Mouse (Mus musculus): ENCODE data around the gene Lypd5. TPM values are rescaled to one million over a fixed set of nuclear protein-coding genes. Genes with fewer than 3 reads are reported as not detected.

The Lypd5 gene
- polyA plus RNA-seq, 1 experiment from 2014 or later: not detected

DNA sequence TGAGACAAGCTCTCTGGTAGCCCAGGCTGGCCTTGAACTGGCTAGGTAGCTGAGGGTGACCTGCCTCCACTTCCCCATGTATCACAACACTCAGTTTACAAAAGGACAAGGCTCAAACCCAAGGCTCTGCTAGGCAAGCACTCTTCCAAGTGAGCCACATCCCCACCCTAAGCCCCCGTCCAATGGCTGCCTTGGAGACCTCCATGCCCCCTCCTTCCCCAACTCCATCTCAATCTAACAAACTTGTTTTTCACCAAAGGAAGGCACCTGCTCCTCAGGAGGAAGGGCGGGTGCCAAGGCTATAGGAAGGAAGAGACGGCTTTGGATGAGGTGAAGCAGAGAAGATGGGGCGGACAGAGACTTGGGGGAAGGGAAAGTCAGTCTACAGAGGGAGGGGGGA, 23.8 kb downstream of the Lypd5 start:
- Histone ChIP-seq H3K27me3 (0 out of 2 replicates have a peak, but pooled peaks cover 5% of the 10 kb centered on the region), H3K4me3 (replicated peaks) (peak overlapping the region; percentile 96), H3K27ac (peak overlapping the region; percentile 100), H3K9ac (peak overlapping the region; percentile 100), H3K4me2 (peak overlapping the region; percentile 98), H3K36me3 (peaks cover 48% of the 10 kb centered on the region), H3K4me1 (replicated peaks) (peaks cover 74% of the 10 kb centered on the region), H3K9me3 (replicated peaks) (no peaks in the 10 kb centered on the region)
- 12% methylated on average over 4 of the region's 4 CpGs for WGBS (ENCODE audit: insufficient replicate concordance)
- DNase-seq (no peak), ATAC-seq (ENCODE audit: low read depth) (no peak)

DNA sequence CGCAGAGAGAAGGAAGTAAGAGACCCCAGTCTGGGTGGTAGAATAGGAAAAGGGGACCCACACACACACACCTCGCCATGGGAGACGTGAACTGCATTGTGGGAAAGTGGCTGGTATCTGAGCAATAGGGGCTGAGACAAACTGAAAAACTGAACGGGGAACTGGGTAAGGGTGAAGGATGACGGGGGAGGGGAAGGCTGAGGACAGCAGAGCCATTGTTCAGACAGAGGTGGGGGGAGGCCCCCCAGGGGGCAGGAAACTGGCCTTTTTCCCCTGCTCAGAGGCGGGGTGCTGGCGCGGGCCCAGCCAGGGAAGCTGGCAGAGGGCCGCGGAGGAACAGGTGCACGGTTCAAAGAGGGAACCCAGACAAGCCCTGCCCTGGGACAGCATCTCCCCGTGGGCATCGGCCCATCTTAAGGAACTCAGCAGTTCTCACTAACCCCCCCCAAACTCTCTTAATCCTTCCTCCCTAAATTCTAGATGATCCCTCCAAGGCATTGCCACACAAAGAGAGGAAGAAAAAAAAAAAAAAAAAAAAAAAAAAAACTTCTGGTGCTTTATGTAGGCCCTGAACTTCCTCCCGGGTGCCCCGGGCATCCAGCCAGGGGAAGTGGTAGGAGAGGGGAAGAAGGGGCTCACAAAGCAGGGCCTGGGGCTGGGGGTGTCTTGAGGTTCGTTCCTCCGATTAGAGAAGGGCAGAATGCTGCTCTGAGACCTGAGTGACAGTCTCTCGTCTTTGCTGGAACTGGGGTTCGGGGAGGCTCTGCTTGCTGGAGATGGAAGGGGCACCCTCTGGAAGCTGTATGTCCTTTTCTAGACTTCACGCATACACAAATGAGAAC, 24.8 kb downstream of the Lypd5 start:
- Histone ChIP-seq H3K36me3 (peaks cover 57% of the 10 kb centered on the region), H3K9ac (peak overlapping the region; percentile 100), H3K9me3 (replicated peaks) (no peaks in the 10 kb centered on the region), H3K4me1 (replicated peaks) (peaks cover 74% of the 10 kb centered on the region), H3K4me3 (replicated peaks) (peak overlapping the region; percentile 96), H3K4me2 (peak overlapping the region; percentile 98), H3K27me3 (0 out of 2 replicates have a peak, but pooled peaks cover 5% of the 10 kb centered on the region), H3K27ac (peak overlapping the region; percentile 100)
- DNase-seq (no peak), ATAC-seq (ENCODE audit: low read depth) (no peak)
- WGBS (ENCODE audit: insufficient replicate concordance): 19% methylated on average over 20 of the region's 20 CpGs

DNA sequence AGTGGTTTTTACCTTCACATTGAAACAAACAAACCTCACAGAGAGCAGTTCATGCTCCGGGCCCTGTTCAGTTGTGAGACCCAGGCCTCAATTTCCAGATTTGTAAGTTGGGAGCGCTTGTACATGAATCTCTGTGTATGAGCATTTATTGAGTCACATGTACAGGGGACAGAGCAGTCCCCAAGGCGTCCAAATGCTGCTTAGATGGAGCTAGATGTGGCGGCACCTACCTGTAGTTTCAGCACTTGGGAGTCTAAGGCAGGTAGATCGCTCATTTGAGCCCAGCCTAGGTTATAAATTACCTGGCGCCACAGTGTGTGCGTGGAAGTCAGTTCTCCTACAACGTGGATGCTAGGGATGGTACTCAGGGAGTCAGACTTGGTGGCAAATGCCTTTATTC, 27.5 kb downstream of the Lypd5 start:
- Histone ChIP-seq H3K4me2 (peak overlapping the region; percentile 98), H3K4me1 (replicated peaks) (peaks cover 91% of the 10 kb centered on the region), H3K27ac (peak overlapping the region; percentile 100), H3K9me3 (replicated peaks) (no peaks in the 10 kb centered on the region), H3K9ac (peak overlapping the region; percentile 100), H3K4me3 (replicated peaks) (peak overlapping the region; percentile 68), H3K36me3 (peaks cover 84% of the 10 kb centered on the region), H3K27me3 (0 out of 2 replicates have a peak, but pooled peaks cover 5% of the 10 kb centered on the region)
- DNase-seq (no peak), ATAC-seq (ENCODE audit: low read depth) (no peak)
- WGBS (ENCODE audit: insufficient replicate concordance): 56% methylated on average over 8 of the region's 8 CpGs

DNA sequence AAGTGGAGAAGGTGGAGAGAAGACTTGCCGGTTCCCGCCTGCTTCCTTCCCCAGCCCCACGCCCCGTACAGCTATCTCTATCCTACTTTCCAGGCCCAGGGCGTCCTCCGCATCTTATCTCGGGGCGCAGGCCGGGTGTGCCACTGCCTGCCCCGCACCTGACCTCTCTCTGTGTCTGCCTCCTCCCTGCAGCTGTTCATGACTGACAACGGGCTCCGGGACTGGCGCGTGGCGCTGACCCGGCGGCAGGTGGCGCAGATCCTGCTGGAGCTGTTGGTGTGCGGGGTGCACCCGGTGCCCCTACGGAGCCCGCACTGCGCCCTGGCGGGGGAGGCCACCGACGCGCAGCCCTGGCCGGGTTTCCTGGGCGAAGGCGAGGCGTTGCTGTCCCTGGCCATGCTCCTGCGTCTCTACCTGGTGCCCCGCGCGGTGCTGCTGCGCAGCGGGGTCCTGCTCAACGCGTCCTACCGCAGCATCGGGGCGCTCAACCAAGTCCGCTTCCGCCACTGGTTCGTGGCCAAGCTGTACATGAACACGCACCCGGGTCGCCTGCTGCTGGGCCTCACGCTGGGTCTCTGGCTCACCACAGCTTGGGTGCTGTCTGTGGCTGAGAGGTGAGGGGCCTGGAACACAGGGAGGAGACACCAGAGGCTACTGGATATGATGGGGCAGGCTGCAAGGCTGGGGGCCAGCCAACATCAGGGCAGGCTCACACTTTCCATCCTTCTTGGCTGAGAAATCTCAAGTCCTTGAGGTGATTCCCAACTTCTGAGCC, 28.3 kb downstream of the Lypd5 start:
- Histone ChIP-seq H3K4me1 (replicated peaks) (peaks cover 99% of the 10 kb centered on the region), H3K36me3 (peaks cover 93% of the 10 kb centered on the region), H3K27ac (peak overlapping the region; percentile 100), H3K27me3 (0 out of 2 replicates have a peak, but pooled peaks cover 5% of the 10 kb centered on the region), H3K9me3 (replicated peaks) (no peaks in the 10 kb centered on the region), H3K4me2 (peak overlapping the region; percentile 98), H3K9ac (peak overlapping the region; percentile 100), H3K4me3 (replicated peaks) (peak overlapping the region; percentile 68)
- 5% methylated on average over 49 of the region's 49 CpGs for WGBS (ENCODE audit: insufficient replicate concordance)
- DNase-seq (peak; percentile 98), ATAC-seq (ENCODE audit: low read depth) (peak; percentile 96)

DNA sequence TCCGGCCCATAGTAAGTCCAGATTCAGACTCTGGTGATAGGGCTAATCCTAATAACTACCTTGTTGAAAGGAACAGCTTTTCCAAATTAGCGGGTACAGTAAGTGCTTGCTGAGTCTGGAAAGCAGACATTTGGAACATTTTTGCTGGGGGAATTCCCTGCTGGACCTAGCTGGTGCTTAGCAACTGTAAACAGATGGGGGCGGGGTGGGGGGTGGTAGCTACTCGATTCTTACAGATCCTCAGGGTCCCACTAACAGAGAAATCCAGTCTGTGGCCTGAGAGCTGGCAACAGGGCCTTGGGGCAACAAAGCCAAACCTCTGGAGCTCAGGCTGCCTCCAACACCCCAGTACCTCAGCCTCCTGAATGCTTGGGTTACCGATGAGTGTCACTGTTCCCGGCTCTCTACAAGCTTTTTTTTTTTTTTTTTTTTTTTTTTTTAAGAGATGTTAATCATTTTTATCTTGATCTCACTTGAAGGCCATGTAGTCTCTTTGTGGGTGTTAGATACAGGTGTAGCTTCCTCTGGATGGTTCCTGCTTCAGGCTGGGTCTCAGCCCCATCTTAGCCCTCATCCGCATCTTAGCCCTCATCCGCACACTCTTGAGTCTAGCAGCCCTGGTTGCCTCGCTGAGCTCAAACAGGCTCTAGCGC, 29.2 kb downstream of the Lypd5 start:
- Histone ChIP-seq H3K9ac (peak overlapping the region; percentile 98), H3K4me1 (replicated peaks) (peaks cover 99% of the 10 kb centered on the region), H3K4me3 (replicated peaks) (peak overlapping the region; percentile 68), H3K4me2 (peak overlapping the region; percentile 98), H3K27me3 (0 out of 2 replicates have a peak, but pooled peaks cover 5% of the 10 kb centered on the region), H3K36me3 (peaks cover 95% of the 10 kb centered on the region), H3K9me3 (replicated peaks) (no peaks in the 10 kb centered on the region), H3K27ac (peak overlapping the region; percentile 100)
- WGBS (ENCODE audit: insufficient replicate concordance): 65% methylated on average over 10 of the region's 10 CpGs
- no peak for ATAC-seq (ENCODE audit: low read depth)
- DNase-seq: no peak

DNA sequence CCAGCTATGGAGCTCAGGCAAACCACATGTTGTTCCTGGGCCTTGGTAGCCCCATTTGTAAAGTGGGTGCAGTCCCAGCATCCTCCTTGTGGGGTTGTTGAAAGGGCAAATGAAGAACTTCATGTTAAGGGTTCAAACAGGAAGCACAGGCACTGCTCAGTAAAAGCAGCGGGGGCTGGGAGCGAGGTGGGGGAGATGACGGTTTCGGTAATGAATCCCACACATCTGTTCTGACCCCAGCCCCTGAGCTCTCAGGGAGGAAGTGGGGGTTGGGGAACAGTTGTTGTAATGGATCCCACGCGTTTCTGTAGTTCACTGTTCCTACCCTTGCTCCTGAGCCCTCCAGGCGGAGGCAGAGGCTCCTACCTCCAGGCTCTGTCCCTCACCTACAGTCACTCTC, 30.9 kb downstream of the Lypd5 start:
- Histone ChIP-seq H3K4me3 (replicated peaks) (peak overlapping the region; percentile 6; the same call in 1 of the 2 replicates), H3K9me3 (replicated peaks) (no peaks in the 10 kb centered on the region), H3K4me1 (replicated peaks) (peaks cover 99% of the 10 kb centered on the region), H3K9ac (peak overlapping the region; percentile 98), H3K4me2 (peak overlapping the region; percentile 98), H3K27me3 (0 out of 2 replicates have a peak, but pooled peaks cover 5% of the 10 kb centered on the region), H3K27ac (peak overlapping the region; percentile 100), H3K36me3 (peaks cover 96% of the 10 kb centered on the region)
- ATAC-seq (ENCODE audit: low read depth) (no peak), DNase-seq (no peak)
- 64% methylated on average over 7 of the region's 7 CpGs for WGBS (ENCODE audit: insufficient replicate concordance)

DNA sequence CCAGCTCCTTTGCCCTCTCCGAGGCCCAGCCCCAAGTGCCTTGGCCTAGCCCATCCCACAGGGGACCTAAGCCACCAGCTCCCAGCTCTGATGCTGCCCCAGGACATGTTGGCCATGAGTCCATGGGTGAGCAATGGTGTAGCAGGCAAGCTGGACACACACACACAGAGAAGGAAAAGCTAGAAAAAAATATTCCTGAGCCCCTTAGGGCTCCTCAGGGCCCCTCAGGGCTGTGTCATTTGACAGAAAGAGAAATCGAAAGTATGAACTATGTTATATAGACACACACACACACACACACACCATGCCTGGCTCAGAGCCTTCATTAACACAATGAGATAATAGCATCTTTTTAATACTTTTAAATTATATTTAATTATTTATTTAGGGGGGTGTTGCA, 31.4 kb downstream of the Lypd5 start:
- H3K27me3 ChIP-seq: 0 out of 2 replicates have a peak, but pooled peaks cover 5% of the 10 kb centered on the region
- H3K9ac ChIP-seq: peak overlapping the region; percentile 98
- peak overlapping the region; percentile 98; the same call in 1 of the 2 replicates for H3K4me2 ChIP-seq
- no peak overlapping the region for H3K4me3 ChIP-seq (replicated peaks)
- H3K36me3 ChIP-seq: peaks cover 96% of the 10 kb centered on the region
- peaks cover 99% of the 10 kb centered on the region for H3K4me1 ChIP-seq (replicated peaks)
- peak overlapping the region; percentile 100 for H3K27ac ChIP-seq
- WGBS (ENCODE audit: insufficient replicate concordance): 68% methylated on average over 2 of the region's 2 CpGs
- DNase-seq (no peak), ATAC-seq (ENCODE audit: low read depth) (no peak)
- no peaks in the 10 kb centered on the region for H3K9me3 ChIP-seq (replicated peaks)

DNA sequence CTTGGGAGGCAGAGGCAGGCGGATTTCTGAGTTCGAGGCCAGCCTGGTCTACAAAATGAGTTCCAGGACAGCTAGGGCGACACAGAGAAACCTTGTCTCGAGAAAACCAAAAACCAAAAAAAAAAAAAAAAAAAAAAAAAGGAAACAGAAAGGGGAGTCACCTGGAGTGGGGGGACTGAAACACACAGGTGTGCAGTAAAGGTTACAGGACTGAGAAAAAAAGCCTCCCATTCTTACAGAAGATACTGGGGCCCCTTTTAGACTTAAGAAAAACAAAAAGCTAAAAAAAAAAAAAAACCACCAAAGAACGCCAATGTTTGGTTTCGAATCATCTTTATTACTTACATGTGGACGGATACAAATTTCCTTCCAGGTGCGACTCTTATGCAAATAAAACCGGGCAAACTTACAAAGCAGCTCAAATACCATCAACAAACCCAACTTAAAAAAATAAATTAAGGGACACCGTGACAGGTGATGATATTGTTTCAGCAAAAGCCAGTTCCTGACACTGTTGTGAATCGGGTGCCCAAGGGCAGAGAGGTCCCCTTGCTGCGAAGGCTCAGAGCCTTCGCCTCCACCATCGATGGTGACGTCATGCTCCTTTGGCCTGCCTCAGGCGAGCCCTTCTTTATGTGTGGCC, 33.9 kb downstream of the Lypd5 start:
- H3K9ac ChIP-seq: peak overlapping the region; percentile 66
- 81% methylated on average over 16 of the region's 16 CpGs for WGBS (ENCODE audit: insufficient replicate concordance)
- no peaks in the 10 kb centered on the region for H3K9me3 ChIP-seq (replicated peaks)
- peaks cover 99% of the 10 kb centered on the region for H3K4me1 ChIP-seq (replicated peaks)
- no peak overlapping the region for H3K4me3 ChIP-seq (replicated peaks)
- no peaks in the 10 kb centered on the region for H3K27me3 ChIP-seq
- peak overlapping the region; percentile 100 for H3K27ac ChIP-seq
- peak overlapping the region; percentile 35 for H3K4me2 ChIP-seq
- DNase-seq (no peak), ATAC-seq (ENCODE audit: low read depth) (no peak)
- peaks cover 95% of the 10 kb centered on the region for H3K36me3 ChIP-seq

DNA sequence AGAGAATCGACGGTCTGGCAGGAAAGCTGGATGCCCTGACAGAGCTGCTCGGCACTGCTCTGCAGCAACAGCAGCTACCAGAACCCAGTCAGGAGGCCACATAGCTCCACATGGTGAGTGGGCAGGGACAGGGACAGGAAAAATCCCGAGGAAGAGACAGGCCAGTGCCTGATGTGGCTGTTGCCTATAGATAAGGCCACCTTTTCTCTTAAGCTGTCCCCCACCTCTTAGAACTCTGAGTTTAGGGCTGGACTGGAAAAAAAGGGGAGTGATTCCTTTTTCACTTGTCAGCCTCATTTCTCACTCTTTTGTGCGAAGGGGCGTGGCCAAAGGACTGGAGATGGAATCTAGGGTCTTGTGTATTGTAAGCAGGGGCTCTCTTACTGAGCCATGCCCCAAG, 35.1 kb downstream of the Lypd5 start:
- Histone ChIP-seq H3K36me3 (peaks cover 83% of the 10 kb centered on the region), H3K4me3 (replicated peaks) (peak overlapping the region; percentile 20), H3K4me1 (replicated peaks) (peaks cover 97% of the 10 kb centered on the region), H3K9me3 (replicated peaks) (no peaks in the 10 kb centered on the region), H3K27ac (peak overlapping the region; percentile 100), H3K4me2 (peak overlapping the region; percentile 35), H3K27me3 (no peaks in the 10 kb centered on the region), H3K9ac (peak overlapping the region; percentile 66)
- WGBS (ENCODE audit: insufficient replicate concordance): 27% methylated on average over 6 of the region's 6 CpGs
- DNase-seq (peak; percentile 57), ATAC-seq (ENCODE audit: low read depth) (peak; percentile 80)

DNA sequence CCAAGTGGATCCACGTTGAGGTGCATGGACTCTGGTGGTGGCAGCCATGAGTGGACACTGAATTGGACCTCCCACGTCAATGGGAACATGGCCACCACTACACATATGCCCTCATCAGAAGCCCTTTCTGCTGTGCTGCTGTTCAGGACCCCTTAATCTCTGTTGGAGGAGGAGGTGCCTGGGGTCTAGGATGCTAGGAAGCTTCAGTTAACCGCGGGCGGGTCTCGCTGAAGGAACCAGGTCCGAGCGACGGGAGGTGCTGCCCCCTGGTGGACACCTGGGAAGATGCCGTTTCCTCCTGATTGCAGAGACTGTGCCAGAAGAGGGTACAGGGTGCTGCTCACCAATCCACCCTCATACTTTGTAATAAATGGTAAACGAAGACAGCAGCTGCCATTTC, 35.8 kb downstream of the Lypd5 start:
- DNase-seq (peak; percentile 63), ATAC-seq (ENCODE audit: low read depth) (no peak)
- H3K4me2 ChIP-seq: peak overlapping the region; percentile 35

More for the DNA sequence above, 35.8 kb downstream of the Lypd5 start:
- Histone ChIP-seq H3K36me3 (peaks cover 76% of the 10 kb centered on the region), H3K27me3 (no peaks in the 10 kb centered on the region), H3K9me3 (replicated peaks) (no peaks in the 10 kb centered on the region), H3K4me1 (replicated peaks) (peaks cover 97% of the 10 kb centered on the region), H3K4me3 (replicated peaks) (no peak overlapping the region), H3K27ac (peak overlapping the region; percentile 100), H3K9ac (peak overlapping the region; percentile 66)
- WGBS (ENCODE audit: insufficient replicate concordance): 15% methylated on average over 11 of the region's 11 CpGs
